Mouse (Mus musculus) ovary, postnatal 10 days (tissue): Measurements from ENCODE around the gene Snta1.
"Not testable (repeated sequence)": the region's sequence is repeated elsewhere in the genome, so short reads cannot be mapped to it uniquely, and the experiment has no call there.

ENCODE experiments used
- DNase-seq: peaks from one replicate; pipeline ENCODE4 v3.0.0; 2022; ENCODE audit warnings: low spot score

The Snta1 gene

GRCm38 (mm10) chr2:154372151-154372829 is 35.6 kb downstream of the Snta1 start:
- DNase-seq, result peak; percentile 77

DNA sequence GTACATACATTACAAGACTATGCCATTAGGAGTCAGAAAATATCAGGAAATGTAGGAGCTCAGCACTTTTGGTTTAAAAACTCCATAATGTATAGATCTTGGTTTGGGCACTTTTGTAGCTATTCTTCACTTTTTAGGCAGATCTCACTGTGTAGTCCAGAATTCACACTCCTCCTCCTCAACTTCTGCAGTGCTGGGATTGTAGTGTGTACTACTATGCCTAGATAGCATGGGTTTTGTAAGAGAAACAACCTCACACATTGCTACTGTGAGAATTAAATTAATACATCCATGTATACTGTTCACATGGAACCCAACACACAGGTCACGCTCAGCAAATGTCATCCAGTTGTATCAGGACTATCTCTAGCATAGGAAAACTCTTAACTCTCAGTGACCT is 40.4 kb downstream of the Snta1 start:
- no peak for DNase-seq

- DNase-seq, result not testable (repeated sequence)
Observed at GRCm38 (mm10) chr2:154354000-154354425, 53.9 kb downstream of the Snta1 start.

DNA sequence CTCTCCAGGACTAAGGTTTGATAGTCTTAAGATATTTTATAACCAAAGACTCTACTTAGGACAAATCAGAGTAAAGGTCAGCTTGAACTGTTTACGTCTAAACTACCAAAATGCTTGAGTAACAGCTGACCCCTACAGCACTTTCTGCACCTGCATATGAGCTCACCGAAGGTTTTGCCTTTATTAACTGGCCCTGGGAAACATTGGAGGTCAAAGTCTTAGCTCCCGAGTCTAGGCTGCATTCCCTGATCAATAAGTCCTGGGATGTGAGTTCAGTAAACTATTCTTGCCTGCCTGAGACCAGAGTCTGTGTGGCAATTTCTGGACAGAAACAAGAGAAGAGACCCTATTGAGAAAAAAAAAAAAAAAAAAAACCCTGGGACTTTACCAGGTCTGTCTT is 59.7 kb downstream of the Snta1 start:
- DNase-seq, result no peak

DNA sequence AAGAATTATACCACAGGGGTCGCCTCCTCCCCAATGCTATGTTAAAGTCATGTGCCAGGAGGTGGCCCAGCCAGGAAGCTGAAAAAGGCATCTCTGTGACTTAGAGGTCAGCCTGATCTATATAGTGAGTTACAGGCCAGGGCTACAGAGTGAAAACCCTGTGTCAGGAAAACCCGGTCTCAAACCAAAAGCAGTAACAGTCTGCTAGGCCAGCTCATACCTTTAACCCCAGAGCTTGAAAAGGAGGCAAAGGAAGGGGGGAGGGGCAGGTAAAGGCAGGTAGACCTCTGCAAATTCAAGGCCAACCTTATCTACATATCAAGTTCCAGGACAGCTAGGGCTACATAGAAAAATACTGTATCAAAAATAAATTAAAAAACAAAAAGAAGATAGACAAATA is 68.5 kb downstream of the Snta1 start:
- DNase-seq, result no peak

DNA sequence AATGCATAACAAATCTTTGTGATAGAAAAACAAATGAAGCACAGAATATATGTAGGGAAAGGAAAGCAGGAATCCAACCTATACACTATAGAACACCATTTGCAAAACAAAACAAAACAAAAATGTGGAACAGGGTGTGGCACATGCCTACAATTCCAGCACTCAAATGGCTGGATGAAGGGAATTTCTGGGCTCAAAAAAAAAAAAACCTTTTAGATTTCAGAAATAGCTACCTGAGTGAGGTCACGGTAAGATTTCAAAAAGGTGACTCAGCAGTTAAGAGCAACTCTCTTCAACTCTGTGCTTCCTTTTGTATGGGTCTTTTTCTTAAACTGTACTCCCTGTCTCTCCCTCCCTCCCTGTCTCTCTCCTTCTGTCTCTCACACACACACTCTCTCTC is 69.7 kb downstream of the Snta1 start:
- no peak for DNase-seq

- DNase-seq, result no peak
Observed at GRCm38 (mm10) chr2:154335572-154335971, 72.3 kb downstream of the Snta1 start.

- no peak for DNase-seq
Observed at GRCm38 (mm10) chr2:154326852-154327251, 81.0 kb downstream of the Snta1 start.
